Mouse (Mus musculus) right cerebral cortex, postnatal 25 days (tissue): ENCODE measurements around the gene Dmrt3.
A peak's percentile ranks its signal among the peaks of the same experiment; 100 is the strongest.

ENCODE experiments used
- DNase-seq: peaks from one replicate; pipeline ENCODE4 v3.0.0; 2022

Gene Dmrt3

DNA sequence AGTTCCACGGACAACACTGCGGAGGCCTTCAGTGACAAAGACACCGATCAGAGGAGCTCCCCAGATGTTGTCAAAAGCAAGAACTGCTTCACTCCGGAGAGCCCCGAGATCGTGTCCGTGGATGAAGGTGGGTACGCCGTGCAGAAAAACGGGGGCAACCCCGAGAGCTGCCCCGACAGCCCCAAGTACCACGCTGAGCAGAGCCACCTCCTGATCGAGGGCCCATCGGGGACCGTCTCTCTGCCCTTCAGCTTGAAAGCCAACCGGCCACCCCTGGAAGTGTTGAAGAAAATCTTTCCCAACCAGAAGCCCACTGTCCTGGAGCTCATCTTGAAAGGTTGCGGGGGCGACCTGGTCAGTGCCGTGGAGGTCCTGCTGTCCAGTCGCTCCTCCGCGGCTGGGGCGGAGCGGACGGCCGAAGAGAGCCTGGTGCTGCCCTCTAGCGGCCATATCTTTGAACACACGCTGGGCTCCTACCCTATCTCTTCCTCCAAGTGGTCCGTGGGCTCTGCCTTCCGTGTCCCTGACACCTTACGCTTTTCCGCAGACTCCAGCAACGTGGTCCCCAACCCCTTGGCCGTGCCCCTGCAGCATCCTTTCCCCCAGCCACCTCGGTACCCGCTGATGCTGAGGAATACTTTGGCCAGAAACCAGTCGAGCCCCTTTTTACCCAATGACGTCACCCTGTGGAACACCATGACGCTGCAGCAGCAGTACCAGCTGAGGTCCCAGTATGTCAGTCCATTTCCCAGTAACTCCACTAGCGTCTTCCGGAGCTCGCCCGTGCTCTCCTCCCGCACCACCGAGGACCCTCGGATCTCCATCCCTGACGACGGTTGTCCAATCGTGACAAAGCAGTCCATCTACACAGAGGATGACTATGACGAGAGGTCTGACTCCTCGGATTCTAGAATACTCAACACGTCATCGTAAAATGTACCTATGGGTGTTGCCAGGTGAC, 12.5 kb downstream of the Dmrt3 start:
- DNase-seq = peak; percentile 48

DNA sequence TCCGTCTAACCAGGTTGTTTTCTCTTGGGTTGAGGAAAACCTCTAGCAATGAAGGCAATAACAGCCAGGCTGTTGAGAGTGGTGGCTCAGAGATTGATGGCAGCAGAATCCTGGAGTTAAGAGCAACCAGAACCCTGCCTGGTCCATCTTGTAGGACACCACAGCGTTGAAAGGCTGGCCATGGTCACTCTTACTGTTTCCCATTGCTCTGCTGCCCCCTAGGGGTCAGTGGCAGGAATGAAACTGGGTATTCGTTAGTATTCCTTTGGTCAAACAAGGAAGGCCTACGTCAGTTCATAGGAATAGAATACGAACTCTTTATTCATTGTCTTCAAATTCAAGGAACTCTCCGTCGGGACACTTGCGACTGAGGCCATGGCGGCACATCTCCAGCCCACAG, 18.4 kb downstream of the Dmrt3 start:
- peak; percentile 53 for DNase-seq

DNA sequence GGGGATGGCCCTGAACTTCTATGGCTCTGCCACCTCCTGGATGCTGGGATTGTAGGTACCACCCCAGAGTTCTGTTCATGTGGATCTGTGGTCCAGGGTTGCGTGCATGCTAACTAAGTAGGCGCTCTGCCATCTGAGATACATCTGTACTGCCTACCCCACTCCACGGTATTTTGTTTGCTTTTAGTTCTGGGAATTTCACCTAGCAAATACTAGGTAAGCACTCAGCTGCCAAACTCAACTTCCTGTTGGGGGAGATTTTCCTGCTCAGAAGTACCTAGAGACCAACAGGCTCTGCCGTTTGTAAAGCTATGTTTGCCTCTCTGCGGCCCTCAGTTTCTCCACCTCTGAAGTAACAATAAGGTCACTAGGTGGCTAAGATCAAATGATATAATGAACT, 25.0 kb downstream of the Dmrt3 start:
- DNase-seq = no peak

DNA sequence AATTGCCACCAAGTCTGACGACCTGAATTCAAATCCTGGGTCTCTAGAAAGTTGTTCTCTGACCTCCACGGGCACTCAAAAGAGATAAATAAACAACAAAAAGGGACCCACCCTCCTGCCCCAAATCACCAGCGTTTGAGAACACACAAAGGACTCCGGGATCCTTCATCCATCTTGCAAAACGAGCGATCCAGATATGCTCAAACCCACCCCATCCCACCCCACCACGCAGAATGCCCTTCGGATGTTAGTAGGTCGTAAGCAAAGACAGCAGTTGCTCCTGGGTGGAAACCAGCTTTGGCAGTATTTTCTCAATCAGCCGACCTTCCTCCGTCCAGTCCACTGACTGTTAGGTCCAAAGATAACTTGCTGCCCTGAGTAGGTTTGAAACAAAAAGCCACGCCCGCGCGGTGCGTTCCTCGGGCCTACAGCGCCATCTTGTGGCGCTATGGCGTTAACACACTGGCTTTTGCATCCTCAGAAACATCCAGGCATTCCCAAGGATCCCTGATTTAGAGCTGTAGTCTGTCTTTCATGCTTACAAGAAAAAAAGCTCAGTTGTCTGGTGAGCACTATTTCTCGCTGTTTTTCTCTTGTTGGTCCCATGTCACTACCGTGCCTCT, 25.6 kb downstream of the Dmrt3 start:
- peak; percentile 44 for DNase-seq

DNA sequence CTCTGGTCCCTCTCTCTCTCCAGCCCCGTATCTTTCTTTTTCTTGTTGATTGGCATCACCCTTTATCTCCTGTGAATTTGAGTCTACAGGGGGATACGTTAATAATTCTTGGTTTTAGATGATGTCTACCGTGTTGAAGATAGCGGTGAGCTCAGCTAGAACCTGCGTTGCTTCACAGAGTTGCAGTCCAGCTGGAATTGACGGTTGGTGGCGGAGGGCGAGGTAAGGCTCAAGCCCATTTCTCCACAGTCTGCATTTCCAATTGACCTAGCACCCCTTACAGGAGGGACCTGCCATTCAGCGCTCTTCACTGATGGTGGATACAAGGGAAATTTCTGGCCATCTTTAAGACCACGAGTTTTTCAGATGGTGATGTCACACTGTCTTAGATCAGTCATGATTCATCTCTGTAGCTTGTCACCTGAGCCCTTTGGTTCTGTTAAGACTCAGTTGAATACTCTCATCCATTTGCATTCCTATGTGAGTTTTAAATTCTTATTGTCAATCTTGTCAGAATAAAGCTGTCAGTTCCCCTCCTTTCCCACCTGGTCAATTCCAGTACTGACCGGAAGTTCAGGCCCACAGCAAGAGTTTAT, 28.8 kb downstream of the Dmrt3 start:
- DNase-seq = no peak

DNA sequence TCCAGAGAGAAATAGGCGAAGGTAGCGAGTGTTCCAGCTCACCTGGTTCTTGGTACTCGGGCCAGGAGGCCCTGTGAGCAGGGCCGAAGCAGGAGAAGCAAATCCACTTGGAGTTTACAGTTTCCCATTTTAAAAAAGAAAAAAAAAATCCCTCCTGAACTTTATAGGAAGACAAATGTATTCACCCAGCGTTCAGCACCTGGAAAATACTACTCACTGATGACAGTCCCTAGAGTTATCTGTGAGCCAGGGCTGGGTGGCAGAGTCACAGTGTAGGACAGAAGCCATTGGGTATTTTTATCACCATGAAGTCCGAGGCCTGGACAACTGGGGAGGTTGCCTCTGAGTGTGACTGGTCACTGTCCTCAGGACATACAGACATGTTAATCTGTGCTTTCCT, 31.7 kb downstream of the Dmrt3 start:
- no peak for DNase-seq

DNA sequence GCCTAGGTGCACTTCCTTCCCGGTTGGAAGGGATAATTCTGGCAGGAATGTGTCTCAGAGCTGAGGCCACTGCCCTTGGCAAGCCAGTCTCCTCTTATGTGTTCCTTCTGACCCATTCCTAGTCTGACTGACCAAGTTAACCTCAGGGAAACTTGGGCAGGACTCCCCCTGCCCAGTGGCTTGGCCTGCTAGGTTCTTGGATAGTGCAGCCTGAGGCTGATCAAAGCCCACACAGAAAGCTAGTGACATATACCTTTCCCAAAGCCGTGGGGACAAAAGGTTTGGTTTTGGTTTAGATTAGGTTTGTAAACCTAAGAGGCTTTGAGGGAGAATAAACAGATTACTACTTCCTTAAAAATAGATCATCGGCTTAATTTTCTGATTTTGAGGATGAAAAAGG, 37.0 kb downstream of the Dmrt3 start:
- DNase-seq = no peak

DNA sequence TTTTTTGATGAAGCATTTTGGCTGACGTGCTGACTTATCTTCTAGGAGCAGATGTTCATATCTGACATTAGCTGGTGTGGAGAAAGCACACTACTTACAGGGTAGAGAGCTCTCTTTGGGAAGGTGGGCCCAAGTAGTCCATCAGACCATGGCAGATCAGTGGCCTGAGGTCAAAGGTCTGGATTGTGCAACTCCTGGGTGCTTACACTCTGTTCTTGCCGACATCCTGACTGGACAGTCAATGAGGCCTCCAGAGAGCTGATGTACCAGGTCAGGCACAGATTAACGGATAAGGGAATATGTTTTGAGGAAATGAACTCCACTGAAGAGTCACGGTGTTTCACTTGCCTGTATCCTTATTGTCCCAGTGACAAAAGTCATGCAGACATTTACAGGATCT, 38.6 kb downstream of the Dmrt3 start:
- no peak for DNase-seq

DNA sequence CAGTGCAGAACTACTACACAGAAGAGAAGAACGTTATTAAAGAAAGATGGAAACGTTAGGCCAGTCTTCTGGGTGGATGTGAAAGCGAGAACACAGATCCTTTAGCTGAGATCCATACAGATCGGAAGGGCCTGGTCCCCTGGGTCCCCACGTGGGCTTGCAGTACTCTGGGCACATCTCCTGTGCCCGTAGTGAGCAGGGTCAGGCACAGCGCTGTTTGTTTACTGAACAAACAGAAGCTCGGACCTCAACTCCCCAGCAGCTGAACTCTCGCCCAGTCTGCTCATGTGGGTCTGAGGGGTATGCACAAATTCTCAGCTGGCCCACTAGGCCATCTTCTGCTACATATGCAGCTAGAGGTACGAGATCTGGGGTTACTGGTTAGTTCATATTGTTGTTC, 40.4 kb downstream of the Dmrt3 start:
- no peak for DNase-seq

DNA sequence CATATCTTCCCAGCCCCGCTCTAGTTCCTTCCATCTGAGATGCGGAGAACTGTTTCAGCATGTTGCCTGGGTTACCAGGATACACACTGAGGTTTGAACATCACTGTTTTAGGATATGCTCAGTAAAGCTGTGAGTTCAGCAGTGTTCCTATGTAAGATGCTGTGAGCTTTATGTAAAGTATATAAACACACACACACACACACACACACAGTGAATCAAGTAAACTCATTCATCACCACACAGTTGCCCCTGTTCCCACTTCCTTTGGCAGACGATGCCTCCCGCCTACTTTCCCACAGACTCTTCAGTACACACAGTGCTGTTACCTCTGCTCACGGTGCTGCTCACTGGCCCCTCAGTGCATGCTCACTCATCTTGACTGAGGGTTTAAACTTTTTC, 42.5 kb downstream of the Dmrt3 start:
- no peak for DNase-seq

DNA sequence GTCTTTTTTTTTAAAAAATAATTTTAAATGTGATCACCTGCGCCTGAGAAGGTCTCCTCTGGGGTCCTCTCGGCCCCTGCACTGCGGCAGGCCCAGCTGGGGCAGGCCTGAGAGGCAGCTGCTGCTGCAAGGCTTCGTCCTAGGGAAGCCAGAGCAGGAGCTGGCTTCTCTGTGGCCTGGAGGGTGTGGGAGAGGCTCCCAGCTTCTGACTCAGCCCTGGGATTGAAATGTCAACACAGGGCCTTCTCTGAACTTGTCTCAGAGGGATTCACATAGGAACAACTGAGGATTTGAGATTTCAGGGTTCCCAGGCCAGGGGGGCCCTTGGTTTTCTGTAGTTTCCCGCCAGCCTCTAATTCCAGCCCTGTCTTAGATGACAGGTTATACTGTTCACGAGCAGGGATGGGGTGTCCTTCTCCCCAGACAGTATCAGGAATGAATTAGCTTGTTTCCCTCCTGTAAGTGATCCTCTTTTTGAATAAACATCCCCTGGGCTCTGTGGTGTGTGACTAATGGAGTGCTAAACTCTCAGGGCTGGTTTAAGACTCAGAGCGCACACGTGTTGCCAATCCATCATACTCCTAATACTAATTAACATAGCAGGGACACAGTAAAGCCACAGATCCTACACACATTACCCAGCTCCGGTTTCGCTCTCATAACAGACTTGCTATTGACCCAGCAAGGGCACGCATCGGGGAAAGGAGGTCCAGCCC, 44.1 kb downstream of the Dmrt3 start:
- DNase-seq = no peak

DNA sequence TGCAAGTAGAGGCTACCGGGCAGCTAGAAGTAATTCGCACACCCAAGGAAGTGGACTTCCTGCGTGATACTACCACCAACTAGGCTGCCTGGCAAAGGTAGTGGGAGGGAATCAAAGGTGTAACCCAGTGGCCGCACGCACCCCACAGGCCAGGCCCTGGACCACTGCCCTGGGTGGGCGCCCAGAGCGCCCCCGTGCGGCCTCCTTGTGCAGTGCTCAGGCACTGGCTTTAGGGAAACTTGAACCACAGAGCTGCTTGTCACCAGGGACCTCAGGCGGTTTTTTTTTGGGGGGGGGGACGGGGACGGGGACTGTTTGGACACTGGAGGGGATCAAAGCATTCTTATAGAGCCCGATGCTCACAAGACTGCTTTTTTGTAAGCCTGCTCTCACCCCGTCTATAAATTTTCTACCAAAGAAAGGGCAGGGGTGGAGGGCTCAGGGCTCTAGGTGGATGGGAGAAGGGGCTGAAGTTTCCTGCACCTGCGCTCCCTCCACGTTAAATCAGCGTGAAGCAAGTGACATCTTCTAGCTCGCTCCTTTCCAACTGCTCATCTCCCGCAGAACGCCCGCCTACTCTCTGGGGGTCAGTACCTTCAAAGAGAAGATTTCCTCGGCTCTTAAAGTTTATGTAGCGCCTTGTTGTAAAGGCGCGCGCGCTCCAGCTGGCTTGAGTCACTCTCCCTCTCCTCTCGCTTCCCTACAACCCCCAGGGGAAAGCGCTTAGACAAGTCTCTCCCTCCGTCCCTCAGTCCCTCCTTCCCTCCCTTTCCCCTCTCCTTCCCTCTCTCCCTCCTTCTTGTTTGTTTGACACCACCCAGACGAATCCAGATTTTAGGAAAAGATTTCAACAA, 55.6 kb downstream of the Dmrt3 start:
- no peak for DNase-seq

DNA sequence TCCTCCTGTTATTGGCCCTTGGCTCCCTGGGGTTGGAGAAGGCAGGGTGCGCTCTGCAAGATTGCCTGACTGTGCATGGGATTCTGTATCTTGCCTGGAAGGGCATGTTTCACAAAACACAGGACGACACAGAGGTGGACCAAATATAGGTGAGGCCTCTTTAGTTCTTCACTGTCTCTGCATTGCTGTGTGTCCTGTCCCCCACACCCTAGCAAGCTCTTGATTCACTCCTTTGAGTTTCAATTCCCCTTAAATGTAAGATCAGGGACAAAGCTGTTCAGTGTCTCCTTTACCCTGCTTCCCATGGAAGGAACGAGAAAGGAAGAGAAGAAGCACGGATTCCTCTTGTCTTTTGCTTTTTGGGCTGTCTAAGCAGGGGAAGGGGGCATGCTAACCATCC, 57.7 kb downstream of the Dmrt3 start:
- no peak for DNase-seq

DNA sequence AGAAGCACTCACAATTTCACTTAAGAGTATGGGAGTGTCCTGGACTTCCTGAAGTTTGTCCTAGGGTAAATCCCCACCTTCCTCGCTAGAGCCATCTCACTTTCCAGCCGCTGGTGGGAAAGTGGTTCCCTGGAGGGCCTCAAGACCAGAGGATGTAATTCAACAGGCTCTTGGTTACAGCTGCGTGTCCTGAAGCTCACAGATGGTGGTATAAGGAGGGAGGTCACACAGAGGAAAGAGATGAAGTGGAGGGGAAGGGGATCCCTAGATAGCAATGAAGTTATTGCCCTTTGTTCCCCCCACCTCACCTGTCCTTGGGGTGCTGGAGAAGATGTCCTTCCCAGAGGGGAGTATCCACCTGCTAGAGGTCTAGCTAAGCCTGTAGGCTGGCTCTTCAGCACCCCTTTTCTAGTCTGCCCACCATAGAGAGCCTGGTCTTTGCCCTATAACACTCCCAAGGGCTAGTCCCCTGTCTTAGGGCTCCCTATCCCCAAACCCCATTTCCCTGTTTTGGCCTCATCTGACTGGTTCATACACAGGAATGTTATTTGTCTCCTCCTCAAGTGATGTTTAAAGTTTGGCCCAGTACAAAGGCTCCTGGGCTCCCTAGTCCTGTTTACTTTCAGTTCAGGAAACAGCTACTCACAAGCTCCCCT, 59.6 kb downstream of the Dmrt3 start:
- no peak for DNase-seq

DNA sequence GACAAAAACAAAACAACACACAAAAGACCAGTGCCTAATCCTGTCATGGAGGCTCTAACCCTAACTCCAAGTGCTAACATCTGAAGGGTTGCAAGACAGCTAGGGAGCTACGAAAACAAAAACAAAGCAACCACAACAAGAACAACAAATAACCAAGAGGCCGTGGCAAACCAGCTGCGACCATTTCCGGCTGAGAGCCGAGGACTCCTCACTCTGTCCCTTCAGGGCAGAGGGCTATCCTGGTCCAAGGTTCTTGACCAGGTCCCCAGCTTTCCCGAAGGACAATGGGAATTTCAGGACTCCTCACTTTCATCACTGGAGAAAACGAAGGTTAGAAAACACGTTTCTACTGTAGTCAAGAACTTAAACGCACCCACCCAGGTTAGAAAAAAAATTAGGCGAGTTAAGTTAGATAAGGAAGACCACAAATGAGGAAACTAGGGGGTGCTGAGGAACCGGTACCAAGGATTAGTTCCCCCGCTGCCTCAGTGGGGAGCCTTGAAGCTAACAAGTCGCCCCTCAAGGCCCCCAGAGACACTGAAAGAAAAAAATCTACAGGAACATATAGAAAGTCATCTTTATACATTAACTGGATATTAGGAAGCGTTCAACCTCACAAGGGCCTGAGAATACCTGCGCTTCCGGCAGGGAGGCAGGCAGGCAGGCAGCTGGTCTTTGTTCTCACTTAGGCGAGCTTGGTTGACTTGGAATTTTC, 60.6 kb downstream of the Dmrt3 start:
- no peak for DNase-seq

DNA sequence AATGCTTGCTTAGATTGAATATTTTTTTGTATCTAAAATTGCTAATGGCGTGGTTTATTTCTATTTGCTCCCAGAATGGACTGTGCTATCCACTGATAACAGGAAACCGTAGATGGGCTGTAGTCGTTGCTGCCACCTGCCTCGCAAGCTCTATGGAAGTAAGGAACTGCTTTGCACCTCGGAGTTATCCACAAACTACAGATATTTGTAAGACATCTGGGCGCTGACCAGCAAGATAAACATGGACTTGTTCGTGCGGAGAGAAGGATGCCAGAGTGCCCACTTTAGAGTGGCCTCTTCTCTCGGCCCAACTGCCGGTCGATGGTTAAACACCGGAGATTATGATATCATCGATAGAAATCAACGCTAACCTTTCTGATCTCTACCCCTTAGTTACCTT, 61.6 kb downstream of the Dmrt3 start:
- DNase-seq = no peak

DNA sequence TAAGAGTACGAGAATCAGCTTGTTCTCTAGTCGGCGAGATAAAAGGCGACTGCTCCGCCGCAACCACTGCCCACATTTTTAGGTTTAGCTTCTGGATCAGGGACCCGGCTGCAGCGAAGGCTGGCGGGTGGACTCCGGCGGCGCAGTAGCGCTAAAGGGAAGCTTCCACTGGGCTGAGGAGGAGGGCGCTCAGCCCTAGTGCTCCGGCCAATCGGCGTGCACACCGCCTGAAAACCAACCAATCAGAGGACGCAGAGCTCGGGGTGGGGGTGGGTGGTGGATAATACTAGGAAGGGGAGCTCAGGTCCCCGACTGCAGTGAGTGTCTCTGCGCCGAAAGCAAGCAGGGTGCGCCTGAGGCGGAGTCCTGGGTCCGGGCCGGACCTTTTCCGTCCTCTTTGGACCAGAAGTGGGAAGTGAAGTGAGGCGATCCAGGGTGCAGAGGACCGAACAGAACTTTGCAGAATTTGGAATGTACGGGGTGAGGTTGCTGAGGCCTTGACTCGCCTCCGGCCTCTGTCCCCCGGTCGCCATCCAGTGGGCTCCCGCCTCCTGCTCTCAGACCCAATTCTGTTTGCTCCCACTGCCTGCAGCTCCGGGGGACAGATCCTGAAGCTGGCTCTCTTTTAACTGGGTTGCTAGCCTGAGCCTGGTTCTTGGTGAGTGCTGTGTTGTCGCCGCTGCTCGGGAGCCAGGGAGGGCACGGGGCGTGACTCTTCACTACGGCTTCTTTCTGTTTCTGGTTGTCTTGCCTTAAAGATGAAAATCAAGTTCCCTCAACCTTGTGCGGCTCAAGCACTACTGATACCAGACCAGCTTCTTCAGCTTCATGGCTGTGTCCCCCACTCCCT, 62.2 kb downstream of the Dmrt3 start, which contains the start of gene Dmrt2:
Dmrt2 (plus strand) TSS at position 311 of the 850 bp plus-strand sequence.
- DNase-seq = peak; percentile 29
